Mouse (Mus musculus) splenic B cell, adult 2 months (primary cell): ENCODE data around the gene Atg7.
A peak's percentile ranks its signal among the peaks of the same experiment; 100 is the strongest.

Source experiments
- DNase-seq: peaks from one replicate; pipeline ENCODE4 v3.0.0-alpha.2; 2011; ENCODE audit warnings: low read depth, low spot score
- H3K27me3 ChIP-seq: 2 replicates; pipeline ENCODE4 v1.6.1; 2012; ENCODE audit warnings: mild to moderate bottlenecking, low read length, moderate library complexity, mixed read lengths; ENCODE audit not compliant: control insufficient read depth, poor library complexity, insufficient read depth, severe bottlenecking
- H3K36me3 ChIP-seq: 2 replicates; pipeline ENCODE4 v1.6.1; 2012; ENCODE audit warnings: mild to moderate bottlenecking, low read length, moderate library complexity, mixed read lengths; ENCODE audit not compliant: control insufficient read depth, poor library complexity, insufficient read depth, severe bottlenecking

Gene Atg7

DNA sequence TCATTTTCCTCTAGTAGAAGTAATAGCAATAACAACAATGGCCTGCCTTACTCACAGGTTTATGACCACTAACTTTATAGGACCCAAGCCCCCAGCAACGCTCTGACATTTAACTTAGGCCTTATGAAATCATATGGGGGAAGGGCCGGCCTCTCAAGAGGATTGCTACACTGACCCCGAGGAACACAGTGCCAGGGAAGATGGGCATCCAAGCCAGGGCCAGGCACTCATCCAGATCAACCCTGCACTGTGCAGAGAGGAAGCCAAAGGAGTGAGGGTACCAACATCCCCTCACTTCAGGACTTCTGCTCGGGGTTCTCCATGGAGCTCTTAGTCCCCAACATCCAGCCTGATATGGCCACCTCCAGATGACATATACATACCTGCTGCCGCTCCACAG lies 220.6 kb downstream of the Atg7 start:
- H3K36me3 ChIP-seq: peaks cover 2% of the 10 kb centered on the region
- DNase-seq: no peak
- H3K27me3 ChIP-seq: no peaks in the 10 kb centered on the region

DNA sequence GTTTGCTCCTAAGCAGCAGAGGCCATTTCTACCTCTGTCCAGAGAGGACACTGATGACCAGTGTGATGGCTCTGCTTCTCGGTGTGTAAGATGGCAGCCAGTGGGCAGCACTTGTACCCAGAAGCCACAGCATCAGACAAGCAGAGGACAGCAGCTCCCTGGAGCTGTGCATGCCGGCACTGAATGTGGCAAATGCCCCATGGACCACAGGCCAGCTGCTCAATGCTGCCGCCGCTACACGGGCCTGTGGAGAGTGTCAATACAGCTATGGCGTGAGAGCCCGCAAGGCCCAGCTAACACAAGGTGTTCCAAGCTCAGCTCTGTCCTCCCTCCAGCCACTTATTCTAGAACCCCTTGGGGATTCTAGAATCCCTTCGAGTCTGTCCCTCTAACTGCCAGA lies 221.5 kb downstream of the Atg7 start:
- H3K27me3 ChIP-seq: no peaks in the 10 kb centered on the region
- DNase-seq: no peak

DNA sequence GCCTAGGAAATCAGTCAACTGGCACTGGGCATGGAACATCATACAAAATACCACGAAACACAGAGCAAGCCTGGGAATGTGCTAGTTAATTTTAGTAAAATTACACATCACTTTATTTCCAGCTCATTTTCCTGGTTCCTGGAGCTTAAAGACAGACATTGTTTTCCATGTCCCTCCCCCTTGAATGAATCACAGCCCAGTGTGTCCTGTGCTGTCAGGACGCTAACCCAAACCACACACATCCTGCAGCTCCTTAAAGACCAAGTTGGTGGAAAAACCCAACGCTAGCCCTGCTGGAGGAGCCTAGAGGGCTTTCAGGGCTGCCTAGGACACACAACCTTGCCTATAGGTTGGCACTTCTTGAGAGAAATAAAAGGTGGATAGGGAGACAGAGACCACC lies 223.2 kb downstream of the Atg7 start:
- no peaks in the 10 kb centered on the region for H3K27me3 ChIP-seq
- no peaks in the 10 kb centered on the region; the same call in none of the 2 replicates for H3K36me3 ChIP-seq
- no peak for DNase-seq

More for the DNA sequence above, 221.5 kb downstream of the Atg7 start:
- H3K36me3 ChIP-seq: peaks cover 2% of the 10 kb centered on the region

- DNase-seq: no peak
- no peaks in the 10 kb centered on the region; the same call in none of the 2 replicates for H3K36me3 ChIP-seq
- H3K27me3 ChIP-seq: no peaks in the 10 kb centered on the region
Measured at GRCm38 (mm10) chr6:114866619-114867018, 223.7 kb downstream of the Atg7 start.

GRCm38 (mm10) chr6:114868656-114869055 lies 225.8 kb downstream of the Atg7 start:
- Histone ChIP-seq H3K36me3 (no peaks in the 10 kb centered on the region; the same call in none of the 2 replicates), H3K27me3 (no peaks in the 10 kb centered on the region)
- no peak for DNase-seq

- Histone ChIP-seq H3K27me3 (no peaks in the 10 kb centered on the region), H3K36me3 (no peaks in the 10 kb centered on the region; the same call in 1 of the 2 replicates)
- no peak for DNase-seq
Measured at GRCm38 (mm10) chr6:114869501-114870076, 226.7 kb downstream of the Atg7 start.

DNA sequence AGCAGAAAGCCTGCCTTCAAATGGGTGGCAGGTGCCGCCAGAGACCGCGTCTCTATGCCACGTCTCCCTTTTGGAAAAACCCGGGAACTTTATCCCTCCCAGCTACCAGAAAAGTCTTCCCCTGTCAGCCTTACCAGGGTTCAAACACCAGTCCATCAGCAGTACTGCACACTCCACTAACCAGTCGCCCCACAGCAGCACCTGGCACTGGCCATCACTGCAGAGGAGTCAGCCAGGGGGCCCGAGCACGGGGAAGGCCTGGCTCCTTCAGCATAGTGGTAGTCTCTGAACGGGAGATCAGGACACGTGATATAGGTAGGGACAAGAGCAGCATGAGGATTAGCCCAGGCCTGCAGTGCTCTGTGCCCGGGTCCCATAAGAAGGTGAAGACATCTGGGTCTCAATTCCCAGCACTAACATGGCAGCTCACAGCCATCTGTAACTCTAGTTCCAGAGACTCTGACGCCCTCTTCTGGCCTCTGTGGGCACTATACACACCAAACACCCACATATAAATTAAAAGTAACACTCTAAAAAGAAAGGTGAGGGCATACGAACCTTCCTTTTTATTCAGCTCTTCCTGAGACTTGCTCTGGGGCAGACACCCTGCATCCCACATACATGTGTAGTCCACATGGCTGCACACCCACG lies 228.2 kb downstream of the Atg7 start:
- Histone ChIP-seq H3K27me3 (no peaks in the 10 kb centered on the region), H3K36me3 (no peaks in the 10 kb centered on the region; the same call in 1 of the 2 replicates)
- no peak for DNase-seq

DNA sequence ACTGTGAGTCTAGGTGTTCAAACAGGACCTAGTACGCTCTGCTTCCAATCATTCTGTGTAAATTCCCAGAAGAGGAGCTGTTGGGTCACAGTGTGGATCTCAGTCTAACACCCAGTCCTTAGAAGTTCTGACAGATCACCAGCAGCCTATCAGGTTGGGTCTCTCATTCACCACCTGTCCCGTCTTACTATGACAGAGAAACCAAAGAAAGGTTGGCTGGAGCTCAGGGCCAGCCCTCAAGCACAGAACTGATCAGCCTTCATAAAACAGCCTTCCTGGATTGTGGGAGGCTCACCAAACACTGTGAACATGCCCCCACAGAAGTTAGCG lies 230.9 kb downstream of the Atg7 start:
- DNase-seq: no peak
- Histone ChIP-seq H3K36me3 (no peaks in the 10 kb centered on the region; the same call in 1 of the 2 replicates), H3K27me3 (no peaks in the 10 kb centered on the region)

DNA sequence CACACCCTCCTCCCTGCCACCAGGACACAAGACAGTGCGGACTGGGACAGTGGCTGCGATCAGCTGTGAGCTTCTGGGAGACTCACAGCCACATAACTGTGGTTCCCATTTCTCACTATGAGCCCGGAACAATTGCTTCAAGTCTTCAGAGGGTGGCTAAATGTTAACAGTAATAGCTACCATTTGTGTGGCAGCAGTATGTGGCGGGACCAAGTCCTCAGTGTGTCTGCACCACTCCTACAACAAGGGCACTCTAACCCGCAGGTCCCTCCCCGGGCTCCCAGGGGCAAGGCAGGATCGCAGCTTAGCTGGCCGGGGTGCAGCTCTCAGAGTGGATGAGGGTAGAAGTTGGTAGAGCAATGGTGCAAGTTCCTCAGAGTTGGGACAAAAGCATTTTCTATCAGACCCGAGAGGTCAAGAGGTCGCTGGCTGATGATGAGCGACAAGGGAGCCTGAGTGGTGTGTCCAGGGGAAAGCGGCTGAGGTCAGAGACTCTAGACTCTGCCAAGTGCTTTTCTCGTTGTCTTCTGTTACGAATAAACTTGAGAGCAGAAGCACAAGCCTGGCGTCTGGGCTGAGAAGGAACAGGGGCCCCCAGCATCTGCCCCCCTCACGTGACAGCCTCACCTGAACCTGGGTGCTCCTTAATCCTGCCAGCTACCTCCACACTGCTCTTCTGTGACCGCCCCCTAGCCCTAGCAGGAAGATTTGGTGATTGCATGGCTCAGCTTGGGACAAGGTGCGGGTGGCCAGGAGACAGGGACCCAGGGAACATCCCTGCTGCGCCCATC lies 231.4 kb downstream of the Atg7 start:
- no peaks in the 10 kb centered on the region for H3K27me3 ChIP-seq
- DNase-seq: no peak
- H3K36me3 ChIP-seq: no peaks in the 10 kb centered on the region; the same call in 1 of the 2 replicates

DNA sequence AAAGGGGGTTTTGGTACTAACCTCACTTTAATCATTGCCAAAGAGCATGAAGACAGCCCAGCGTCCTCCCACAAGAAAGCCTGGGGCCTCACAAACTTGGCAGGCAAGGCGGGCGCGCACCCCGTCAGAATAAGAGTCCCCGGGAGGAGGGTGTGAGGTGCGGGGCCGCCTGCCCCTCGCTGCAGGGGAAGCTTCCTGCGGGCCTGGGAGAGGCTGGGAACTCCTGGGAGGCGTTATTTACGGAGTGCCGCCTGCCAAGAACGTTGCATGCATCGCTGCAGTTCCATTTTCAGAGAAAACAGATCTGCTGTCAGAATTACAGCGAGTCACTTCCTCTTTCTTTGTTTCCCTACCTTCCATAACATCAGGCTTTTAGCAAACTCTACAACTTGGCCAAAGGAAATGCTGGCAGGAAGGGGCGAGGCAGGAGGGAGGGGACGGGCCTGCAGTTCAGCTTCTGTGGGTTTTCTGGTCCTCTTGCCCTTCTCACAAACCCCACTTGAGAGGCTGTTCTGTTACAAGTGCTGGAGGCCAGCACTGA lies 232.2 kb downstream of the Atg7 start:
- Histone ChIP-seq H3K36me3 (no peaks in the 10 kb centered on the region; the same call in 1 of the 2 replicates), H3K27me3 (no peaks in the 10 kb centered on the region)
- DNase-seq: peak; percentile 80

- Histone ChIP-seq H3K27me3 (no peaks in the 10 kb centered on the region), H3K36me3 (no peaks in the 10 kb centered on the region; the same call in 1 of the 2 replicates)
- no peak for DNase-seq
Measured at GRCm38 (mm10) chr6:114876033-114876432, 233.1 kb downstream of the Atg7 start.

- H3K36me3 ChIP-seq: no peaks in the 10 kb centered on the region; the same call in 1 of the 2 replicates
- no peak for DNase-seq
- no peaks in the 10 kb centered on the region for H3K27me3 ChIP-seq
Measured at GRCm38 (mm10) chr6:114876546-114876945, 233.6 kb downstream of the Atg7 start.

DNA sequence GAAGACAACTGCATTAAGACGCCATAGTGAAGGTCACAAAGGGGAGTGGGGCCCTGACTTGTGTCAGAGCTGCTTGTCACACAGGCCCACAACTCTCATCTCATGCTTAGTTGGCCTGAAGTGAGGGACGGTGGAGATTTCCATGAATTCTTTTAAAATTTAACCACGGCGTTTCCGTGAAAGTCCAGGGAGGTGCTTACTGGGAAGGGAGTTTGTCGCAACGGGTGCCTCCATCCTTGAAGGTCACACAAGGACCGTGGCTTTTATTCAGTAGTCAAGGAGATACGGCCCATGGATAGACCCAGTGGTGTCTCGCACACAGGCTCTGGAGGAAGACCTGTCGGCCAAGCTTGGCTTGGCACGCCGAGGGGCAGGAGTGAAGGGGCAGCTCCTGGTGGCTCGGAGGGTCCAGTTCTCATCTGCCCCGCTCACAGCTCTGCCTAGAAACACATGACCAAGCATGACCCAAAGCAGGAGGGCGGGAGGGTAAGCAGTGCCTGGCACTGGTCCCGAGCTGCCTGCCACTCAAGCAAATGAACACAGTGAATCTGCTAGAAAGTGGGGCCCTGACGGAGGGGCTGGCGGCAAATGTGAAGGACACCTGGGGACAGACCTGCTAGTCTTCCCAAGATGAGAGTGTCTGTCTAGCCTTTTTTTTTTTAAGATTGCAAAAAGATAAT lies 236.1 kb downstream of the Atg7 start:
- DNase-seq: no peak
- H3K36me3 ChIP-seq: no peaks in the 10 kb centered on the region; the same call in 1 of the 2 replicates
- no peaks in the 10 kb centered on the region for H3K27me3 ChIP-seq

GRCm38 (mm10) chr6:114880798-114881197 lies 237.9 kb downstream of the Atg7 start:
- Histone ChIP-seq H3K27me3 (no peaks in the 10 kb centered on the region), H3K36me3 (no peaks in the 10 kb centered on the region; the same call in 1 of the 2 replicates)
- no peak for DNase-seq
